ENCODE assay signal across 23 mouse cellular contexts in the genomic region with DNA sequence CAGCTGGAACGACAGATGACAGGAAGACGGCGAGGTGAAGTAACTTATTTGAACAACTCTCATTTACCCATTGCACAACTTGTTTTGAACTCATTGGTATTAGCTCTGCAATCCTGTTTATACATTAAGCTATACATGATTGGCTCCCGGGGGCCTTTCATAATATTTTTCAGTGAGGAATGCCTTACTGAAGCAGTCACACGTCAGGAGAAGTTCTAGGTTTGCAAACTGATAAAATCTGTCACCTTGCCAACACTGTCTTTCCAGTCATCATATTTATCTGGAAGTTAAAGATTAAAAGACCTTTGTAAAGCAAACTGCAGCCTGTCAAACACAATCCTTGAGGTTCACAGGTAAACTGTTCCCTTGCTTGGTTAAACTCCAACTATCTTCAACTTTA.
DNase-seq lines count a peak whose midpoint lies in the region; ATAC-seq and TF ChIP-seq lines count a peak whose summit lies in the region.
"Had no signal": no experiment of that assay in that cellular context is flagged by ENCODE, and none has a peak within 500 bp of the region (broad histone marks: within the 10 kb centered on the region; RNA-seq: fewer than 3 reads in every experiment).

No protein-coding gene starts in this region.

- H3K4me1 ChIP-seq in kidney, adult 2 months (ENCODE audit: control insufficient read depth, insufficient read depth, low read length), result no peaks in the 10 kb centered on the region
- peaks cover 2% of the 10 kb centered on the region; the same call in 1 of the 2 replicates for H3K4me1 ChIP-seq in liver, adult 2 months (ENCODE audit: control insufficient read depth, insufficient read depth, low read length)
- H3K4me1 ChIP-seq in liver, embryonic 16.5 days (ENCODE audit: control insufficient read depth, low read depth, low read length), result no peaks in the 10 kb centered on the region
- no peaks in the 10 kb centered on the region for H3K4me1 ChIP-seq in embryonic facial prominence, embryonic 10.5 days
- H3K4me1 ChIP-seq: forebrain, embryonic 15.5 days; hindbrain, embryonic 15.5 days; limb, embryonic 15.5 days; megakaryocyte, embryonic 14.5 days; midbrain, embryonic 15.5 days; neural tube, embryonic 12.5 days had no signal

- peak; percentile 95 for ATAC-seq in liver, embryonic 16.5 days (ENCODE audit: low read depth)
- ATAC-seq: forebrain, embryonic 15.5 days; midbrain, embryonic 15.5 days had no signal

- H3K9ac ChIP-seq in liver, adult 2 months (ENCODE audit: low read depth, low read length), result no peak overlapping the region
- no peak overlapping the region for H3K9ac ChIP-seq in liver, embryonic 16.5 days (ENCODE audit: low read depth, low read length)
- H3K9ac ChIP-seq: forebrain, embryonic 15.5 days; hindbrain, embryonic 15.5 days; limb, embryonic 15.5 days; midbrain, embryonic 15.5 days; neural tube, embryonic 12.5 days had no signal

- WGBS in kidney, adult 2 months, result 44% methylated on average over 5 of the region's 5 CpGs
- 23% methylated on average over 5 of the region's 5 CpGs for WGBS in liver, adult 2 months
- 57% methylated on average over 5 of the region's 5 CpGs for WGBS in liver, embryonic 16.5 days (ENCODE audit: insufficient replicate concordance)
- WGBS in embryonic facial prominence, embryonic 10.5 days, result 88% methylated on average over 5 of the region's 5 CpGs

- H3K27ac ChIP-seq in kidney, adult 2 months (ENCODE audit: insufficient read depth, low read depth, low read length), result no peak overlapping the region
- no peak overlapping the region for H3K27ac ChIP-seq in liver, adult 2 months (replicated peaks; ENCODE audit: insufficient read depth, low read depth, low read length)
- H3K27ac ChIP-seq in liver, embryonic 16.5 days (ENCODE audit: low read length), result no peak overlapping the region; the same call in 1 of the 2 replicates
- no peak overlapping the region for H3K27ac ChIP-seq in embryonic facial prominence, embryonic 10.5 days (replicated peaks)
- H3K27ac ChIP-seq: forebrain, embryonic 15.5 days; hindbrain, embryonic 15.5 days; left cerebral cortex, adult 2 months; limb, embryonic 15.5 days; midbrain, embryonic 15.5 days; neural tube, embryonic 12.5 days had no signal

- TF ChIP-seq CTCF in kidney, adult 2 months (conservative IDR thresholded peaks at IDR 0.05; ENCODE audit: insufficient read depth, insufficient read length, low read depth, low read length), result no peak
- TF ChIP-seq CTCF in liver, adult 2 months (IDR thresholded peaks at IDR 0.05; ENCODE audit: low read depth, low read length), result no peak

- no peaks in the 10 kb centered on the region for H3K27me3 ChIP-seq in kidney, adult 2 months (replicated peaks; ENCODE audit: control insufficient read depth, insufficient read depth, low read length)
- H3K27me3 ChIP-seq in liver, adult 2 months (ENCODE audit: control insufficient read depth, insufficient read depth, low read length), result no peaks in the 10 kb centered on the region
- H3K27me3 ChIP-seq in liver, embryonic 16.5 days (ENCODE audit: control insufficient read depth, insufficient read depth, low read depth, low read length), result no peaks in the 10 kb centered on the region
- no peaks in the 10 kb centered on the region for H3K27me3 ChIP-seq in embryonic facial prominence, embryonic 10.5 days (replicated peaks; ENCODE audit: low read depth, poor library complexity, severe bottlenecking)
- H3K27me3 ChIP-seq: forebrain, embryonic 15.5 days; hindbrain, embryonic 15.5 days; limb, embryonic 15.5 days; megakaryocyte, embryonic 14.5 days; midbrain, embryonic 15.5 days; neural tube, embryonic 12.5 days had no signal

- no peaks in the 10 kb centered on the region for H3K79me2 ChIP-seq in liver, adult 2 months (ENCODE audit: control insufficient read depth, insufficient read depth, low read length)

- H3K36me3 ChIP-seq in kidney, adult 2 months (ENCODE audit: control insufficient read depth, insufficient read depth, low read length), result no peaks in the 10 kb centered on the region
- no peaks in the 10 kb centered on the region for H3K36me3 ChIP-seq in liver, adult 2 months (ENCODE audit: control insufficient read depth, insufficient read depth, low read length)
- H3K36me3 ChIP-seq in liver, embryonic 16.5 days (ENCODE audit: control insufficient read depth, insufficient read depth), result no peaks in the 10 kb centered on the region
- H3K36me3 ChIP-seq in embryonic facial prominence, embryonic 10.5 days (replicated peaks), result no peaks in the 10 kb centered on the region
- H3K36me3 ChIP-seq: forebrain, embryonic 15.5 days; hindbrain, embryonic 15.5 days; limb, embryonic 15.5 days; midbrain, embryonic 15.5 days; neural tube, embryonic 12.5 days had no signal

- no peak overlapping the region for H3K4me3 ChIP-seq in kidney, adult 2 months (ENCODE audit: insufficient read depth, low read depth, low read length)
- H3K4me3 ChIP-seq in liver, adult 2 months (ENCODE audit: insufficient read depth, low read depth, low read length), result no peak overlapping the region
- H3K4me3 ChIP-seq in liver, embryonic 16.5 days (ENCODE audit: low read depth, low read length), result no peak overlapping the region
- no peak overlapping the region for H3K4me3 ChIP-seq in embryonic facial prominence, embryonic 10.5 days
- H3K4me3 ChIP-seq: forebrain, embryonic 15.5 days; hindbrain, embryonic 15.5 days; left cerebral cortex, adult 2 months; limb, embryonic 15.5 days; megakaryocyte, embryonic 14.5 days; midbrain, embryonic 15.5 days; neural tube, embryonic 12.5 days had no signal

- TF ChIP-seq POLR2A in kidney, adult 2 months (IDR thresholded peaks at IDR 0.05; ENCODE audit: low read depth, low read length), result no peak
- TF ChIP-seq POLR2A in liver, adult 2 months (IDR thresholded peaks at IDR 0.05; ENCODE audit: extremely low read depth, insufficient read depth, low read length), result no peak

- H3K9me3 ChIP-seq in liver, embryonic 16.5 days (replicated peaks; ENCODE audit: control insufficient read depth, low read length), result no peaks in the 10 kb centered on the region
- no peaks in the 10 kb centered on the region for H3K9me3 ChIP-seq in embryonic facial prominence, embryonic 10.5 days
- H3K9me3 ChIP-seq: forebrain, embryonic 15.5 days; hindbrain, embryonic 15.5 days; limb, embryonic 15.5 days; megakaryocyte, embryonic 14.5 days; midbrain, embryonic 15.5 days; neural tube, embryonic 12.5 days had no signal

- no peak overlapping the region for H3K4me2 ChIP-seq in liver, embryonic 16.5 days (ENCODE audit: low read depth, low read length)
- H3K4me2 ChIP-seq: forebrain, embryonic 15.5 days; heart, embryonic 11.5 days; hindbrain, embryonic 15.5 days; limb, embryonic 15.5 days; midbrain, embryonic 15.5 days; neural tube, embryonic 12.5 days had no signal

- DNase-seq in kidney, adult 2 months, result peak; percentile 63
- no peak for DNase-seq in kidney, postnatal 25 days
- peak; percentile 1 to 19 for DNase-seq in kidney, postnatal 36 days
- no peak for DNase-seq in kidney, adult 18-20 months
- DNase-seq in liver, adult 2 months (ENCODE audit: extremely low read depth, low read depth, low spot score), result peak; percentile 92
- no peak for DNase-seq in embryonic facial prominence, embryonic 10.5 days (ENCODE audit: low spot score)
- no peak for DNase-seq in adipocyte (ENCODE audit: low spot score)
- DNase-seq: adrenal gland, postnatal 25 days; cerebellum, adult 9-11 months; gastrocnemius, postnatal 10 days; heart, adult 11 months; lung, postnatal 36 days; right cerebral cortex, postnatal 14 days; thymus, postnatal 25 days had no signal

Comparison
In these comparisons a context has a peak if more than half of its experiments do, and no peak if none do; other contexts are left out.
1. DNase-seq: peak in kidney, adult 2 months (single experiment), kidney, postnatal 36 days (2 of 2) and liver, adult 2 months (single experiment); none in kidney, postnatal 25 days (0 of 2), kidney, adult 18-20 months (single experiment), embryonic facial prominence, embryonic 10.5 days (single experiment) and adipocyte (single experiment).